Mouse (Mus musculus) heart, embryonic 12.5 days (tissue): ENCODE data around the gene Vcp. TPM values are rescaled to one million over a fixed set of nuclear protein-coding genes. Genes with fewer than 3 reads are reported as not detected.
A peak's percentile ranks its signal among the peaks of the same experiment; 100 is the strongest.
"Not testable (repeated sequence)": the region's sequence is repeated elsewhere in the genome, so short reads cannot be mapped to it uniquely, and the experiment has no call there.

Experiments used
- ATAC-seq: fragments of 200-750 bp; cut with Nextera tagmentation; 2 replicates; pipeline ENCODE4 v1.8.0; 2017; ENCODE audit warnings: moderate TSS enrichment, moderate library complexity; ENCODE audit not compliant: insufficient number of reproducible peaks, low FRiP score
- H3K27ac ChIP-seq: fragments of 300-500 bp; sonication (generic); 2 replicates; pipeline ENCODE4 v1.5.1; 2016; ENCODE audit warnings: mild to moderate bottlenecking, moderate library complexity; ENCODE audit not compliant: poor library complexity, severe bottlenecking
- H3K27me3 ChIP-seq: fragments of 300-500 bp; sonication (generic); replicated peaks from 2 replicates; pipeline ENCODE4 v1.6.1; 2016; ENCODE audit warnings: mild to moderate bottlenecking, moderate library complexity
- H3K36me3 ChIP-seq: fragments of 300-500 bp; sonication (generic); 2 replicates; pipeline ENCODE4 v1.6.1; 2016; ENCODE audit warnings: mild to moderate bottlenecking, moderate library complexity
- H3K4me1 ChIP-seq: fragments of 300-500 bp; sonication (generic); replicated peaks from 2 replicates; pipeline ENCODE4 v1.6.1; 2016; ENCODE audit warnings: mild to moderate bottlenecking
- H3K4me2 ChIP-seq: fragments of 300-500 bp; sonication (generic); 2 replicates; pipeline ENCODE4 v1.6.1; 2016; ENCODE audit warnings: mild to moderate bottlenecking, moderate library complexity
- H3K4me3 ChIP-seq: fragments of 300-500 bp; sonication (generic); 2 replicates; pipeline ENCODE4 v1.5.1; 2016; ENCODE audit warnings: mild to moderate bottlenecking
- H3K9ac ChIP-seq: fragments of 300-500 bp; sonication (generic); 2 replicates; pipeline ENCODE4 v1.6.1; 2016; ENCODE audit warnings: mild to moderate bottlenecking, moderate library complexity
- H3K9me3 ChIP-seq: fragments of 300-500 bp; sonication (generic); replicated peaks from 2 replicates; pipeline ENCODE4 v1.6.1; 2016; ENCODE audit warnings: mild to moderate bottlenecking, moderate library complexity
- WGBS: fragments of 180-500 bp; shearing (Covaris S2); methylation state at CpG from one replicate; pipeline ENCODE4 v1.1.7; 2016; 5-methylcytosine and 5-hydroxymethylcytosine counted together
- polyA plus RNA-seq: library from polyadenylated mRNA; unstranded; fragments of >200 nt; fragmentation: Nextera tagmentation; extraction: Ambion mirVana; gene quantifications from 2 replicates; pipeline ENCODE4 v1.2.1, GENCODE M21; 2016

Vcp gene
- polyA plus RNA-seq, 1 experiment from 2014 or later, result 568 TPM

DNA sequence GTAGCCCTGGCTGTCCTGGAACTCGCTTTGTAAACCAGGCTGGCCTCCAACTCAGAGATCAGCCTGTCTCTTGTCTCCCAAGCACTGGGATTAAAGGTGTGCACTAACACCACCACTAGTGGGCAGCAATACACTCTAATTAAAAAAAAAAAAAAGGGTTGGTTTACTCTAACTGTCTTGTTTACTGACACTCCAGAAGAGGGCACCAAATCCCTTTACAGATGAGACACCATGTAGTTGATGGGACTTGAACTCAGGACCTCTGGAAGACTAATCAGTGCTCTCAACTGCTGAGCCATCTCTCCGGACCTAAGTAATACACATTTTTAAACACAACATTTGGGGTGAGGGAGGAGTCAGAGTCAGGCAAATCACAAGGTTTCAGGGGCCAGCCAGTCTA, 5.5 kb upstream of the Vcp start:
- no peaks in the 10 kb centered on the region for H3K9me3 ChIP-seq
- peaks cover 10% of the 10 kb centered on the region for H3K4me1 ChIP-seq
- H3K4me2 ChIP-seq, result no peak overlapping the region
- no peak overlapping the region for H3K27ac ChIP-seq
- no peak overlapping the region for H3K4me3 ChIP-seq
- H3K36me3 ChIP-seq, result peaks cover 20% of the 10 kb centered on the region; the same call in 1 of the 2 replicates
- ATAC-seq, result no peak
- 54% methylated on average over 2 of the region's 2 CpGs for WGBS
- H3K27me3 ChIP-seq, result no peaks in the 10 kb centered on the region
- H3K9ac ChIP-seq, result no peak overlapping the region

DNA sequence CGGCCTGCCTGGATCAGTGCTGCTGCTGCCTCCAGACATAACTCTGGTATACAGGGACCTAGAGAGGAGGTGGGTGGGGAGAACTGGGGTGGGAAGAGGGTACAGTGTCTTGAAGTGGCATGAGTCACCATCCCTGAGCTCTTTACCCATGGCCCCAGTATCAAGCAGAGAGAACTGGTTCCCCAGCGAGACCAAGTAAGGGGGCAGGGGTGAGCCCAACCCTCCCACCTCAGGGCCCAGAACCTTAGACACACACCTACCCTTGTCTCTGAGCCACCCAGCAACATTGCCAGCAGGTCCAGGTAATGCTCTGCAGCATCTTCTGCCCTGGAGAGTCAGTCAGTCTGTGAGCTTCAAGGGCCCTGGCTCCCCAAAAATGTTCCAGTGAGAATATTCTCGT, 4.6 kb upstream of the Vcp start:
- Histone ChIP-seq H3K4me3 (no peak overlapping the region), H3K27me3 (no peaks in the 10 kb centered on the region)
- WGBS, result 95% methylated on average over 3 of the region's 3 CpGs

DNA sequence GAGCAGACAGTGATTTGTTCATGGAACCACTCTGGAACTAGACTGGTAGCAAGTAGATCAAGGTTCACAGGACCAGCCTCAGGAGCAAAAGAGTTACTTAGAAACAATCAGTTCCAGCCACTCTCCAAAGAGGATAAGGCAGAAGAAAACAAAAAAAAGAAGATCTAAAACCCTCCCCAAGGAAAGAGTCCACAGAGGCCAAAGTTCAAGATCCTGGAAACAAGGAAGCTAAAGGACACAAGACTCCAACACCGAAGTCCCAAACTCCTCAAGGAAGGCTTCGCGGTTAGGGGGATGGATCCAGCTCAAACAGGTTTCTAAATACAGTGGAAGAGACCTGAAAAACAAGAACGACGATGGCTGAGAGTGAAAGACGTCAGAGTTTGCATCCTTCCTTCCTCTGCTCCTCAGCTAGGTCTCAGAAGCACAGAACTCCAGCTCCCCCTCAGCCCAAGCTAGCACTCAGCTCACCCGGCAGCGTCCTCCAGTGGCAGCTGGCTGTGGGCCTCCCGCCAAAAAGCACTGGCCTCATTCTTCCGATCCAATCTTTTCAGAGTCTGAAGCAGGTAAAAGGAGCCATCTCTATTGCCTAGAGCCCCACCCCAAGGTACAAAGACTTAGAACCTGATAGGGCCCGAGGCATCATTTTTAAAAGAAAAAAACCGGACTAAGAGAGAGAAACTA, 2.6 kb upstream of the Vcp start:
- Histone ChIP-seq H3K4me2 (no peak overlapping the region), H3K27ac (no peak overlapping the region), H3K36me3 (peaks cover 20% of the 10 kb centered on the region; the same call in 1 of the 2 replicates), H3K9ac (no peak overlapping the region), H3K4me1 (peaks cover 9% of the 10 kb centered on the region), H3K9me3 (no peaks in the 10 kb centered on the region), H3K27me3 (no peaks in the 10 kb centered on the region), H3K4me3 (no peak overlapping the region)
- ATAC-seq, result no peak
- 75% methylated on average over 12 of the region's 12 CpGs for WGBS

More for the DNA sequence above, 4.6 kb upstream of the Vcp start:
- peaks cover 20% of the 10 kb centered on the region; the same call in 1 of the 2 replicates for H3K36me3 ChIP-seq
- H3K4me2 ChIP-seq, result no peak overlapping the region
- ATAC-seq, result no peak
- H3K4me1 ChIP-seq, result peaks cover 10% of the 10 kb centered on the region
- no peaks in the 10 kb centered on the region for H3K9me3 ChIP-seq
- no peak overlapping the region for H3K9ac ChIP-seq
- no peak overlapping the region for H3K27ac ChIP-seq

DNA sequence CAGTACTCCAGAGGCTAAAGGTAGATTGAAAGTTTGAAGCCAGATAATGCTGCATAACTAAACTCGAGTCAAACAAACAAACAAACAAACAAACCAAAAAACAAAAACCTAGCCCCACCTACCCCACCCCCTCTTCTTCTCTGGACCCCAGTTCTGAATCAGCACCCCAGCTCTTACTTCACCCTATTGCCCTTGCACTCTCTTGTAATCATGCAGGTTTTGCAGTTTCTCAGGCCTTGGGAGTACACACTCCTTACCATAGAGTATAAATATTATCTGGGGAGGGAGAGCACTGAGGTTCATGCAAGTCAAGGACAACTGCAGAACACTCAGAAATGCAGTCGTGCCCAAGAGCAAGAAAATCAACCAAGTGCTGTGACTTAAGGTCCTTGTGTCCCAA, 965 bp upstream of the Vcp start:
- Histone ChIP-seq H3K36me3 (peaks cover 12% of the 10 kb centered on the region; the same call in 1 of the 2 replicates), H3K9ac (no peak overlapping the region), H3K4me2 (no peak overlapping the region), H3K9me3 (no peaks in the 10 kb centered on the region), H3K4me1 (peaks cover 20% of the 10 kb centered on the region), H3K27me3 (no peaks in the 10 kb centered on the region), H3K4me3 (no peak overlapping the region), H3K27ac (no peak overlapping the region)
- WGBS, result 77% methylated on average over 2 of the region's 2 CpGs
- no peak for ATAC-seq

DNA sequence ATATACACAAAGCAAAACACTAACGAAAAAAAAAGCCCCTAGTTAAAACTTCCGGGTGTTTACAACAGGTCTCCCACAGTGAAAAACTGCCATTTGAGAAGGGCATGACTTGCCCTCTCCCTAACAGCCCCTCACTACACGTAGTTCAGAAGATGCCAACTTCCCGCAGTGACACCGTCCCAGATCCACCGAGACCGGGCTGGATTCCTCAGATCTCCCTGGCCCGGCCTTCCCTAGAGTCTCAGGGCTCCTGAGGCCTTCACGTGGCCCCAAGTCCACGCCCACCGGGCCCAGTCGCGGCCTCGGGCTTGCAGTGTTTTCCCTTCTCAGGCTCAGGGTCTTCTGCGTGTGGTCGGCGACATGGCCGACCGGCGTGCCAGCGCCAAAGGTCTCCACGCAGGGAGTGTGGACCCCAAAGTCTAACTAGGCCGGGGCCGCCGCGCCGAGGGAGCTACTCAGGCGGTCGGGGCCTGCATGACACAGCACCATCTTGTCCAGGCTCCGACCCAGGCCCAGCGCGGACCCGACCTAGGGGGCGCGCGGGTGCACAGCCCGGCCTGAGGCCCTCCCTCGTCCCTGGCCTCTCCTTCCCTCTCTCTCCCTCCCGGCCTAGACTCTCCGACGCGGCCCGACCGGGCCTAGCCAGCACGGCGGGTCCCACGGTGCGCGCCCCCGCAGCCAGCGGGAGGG, 711 bp downstream of the Vcp start:
- peaks cover 20% of the 10 kb centered on the region for H3K4me1 ChIP-seq
- H3K4me2 ChIP-seq, result peak overlapping the region; percentile 65
- ATAC-seq, result peak; percentile 90
- H3K27ac ChIP-seq, result peak overlapping the region; percentile 100
- no peaks in the 10 kb centered on the region for H3K9me3 ChIP-seq
- peaks cover 19% of the 10 kb centered on the region for H3K36me3 ChIP-seq
- peak overlapping the region; percentile 99 for H3K9ac ChIP-seq
- no peaks in the 10 kb centered on the region for H3K27me3 ChIP-seq
- under 1% methylated on average over 51 of the region's 51 CpGs for WGBS
- peak overlapping the region; percentile 97 for H3K4me3 ChIP-seq

DNA sequence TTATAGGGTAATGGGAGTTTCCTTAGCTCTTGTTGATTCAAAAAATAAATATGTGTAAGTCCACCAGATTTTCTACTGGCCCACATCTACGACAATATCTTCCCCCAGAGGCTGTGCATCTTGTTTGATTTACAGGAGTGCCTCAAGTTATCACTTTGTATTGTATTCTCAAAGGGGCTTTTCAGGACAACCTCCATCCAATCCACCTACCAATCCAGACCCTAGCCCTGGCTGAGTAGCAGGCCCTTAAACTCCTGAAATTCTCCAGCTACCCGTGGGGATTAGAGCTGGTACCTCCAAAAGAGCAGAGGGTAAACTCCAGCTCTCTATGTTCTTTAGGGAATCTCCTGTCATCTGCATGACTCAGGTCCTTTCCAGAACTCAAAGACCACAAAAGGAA, 2.3 kb downstream of the Vcp start:
- peak overlapping the region; percentile 83 for H3K27ac ChIP-seq
- peak overlapping the region; percentile 99 for H3K9ac ChIP-seq
- peaks cover 20% of the 10 kb centered on the region for H3K4me1 ChIP-seq
- no peaks in the 10 kb centered on the region for H3K9me3 ChIP-seq
- 46% methylated on average over 2 of the region's 2 CpGs for WGBS
- H3K4me2 ChIP-seq, result peak overlapping the region; percentile 65
- no peaks in the 10 kb centered on the region for H3K27me3 ChIP-seq
- H3K4me3 ChIP-seq, result peak overlapping the region; percentile 97
- no peak for ATAC-seq
- H3K36me3 ChIP-seq, result peaks cover 32% of the 10 kb centered on the region

DNA sequence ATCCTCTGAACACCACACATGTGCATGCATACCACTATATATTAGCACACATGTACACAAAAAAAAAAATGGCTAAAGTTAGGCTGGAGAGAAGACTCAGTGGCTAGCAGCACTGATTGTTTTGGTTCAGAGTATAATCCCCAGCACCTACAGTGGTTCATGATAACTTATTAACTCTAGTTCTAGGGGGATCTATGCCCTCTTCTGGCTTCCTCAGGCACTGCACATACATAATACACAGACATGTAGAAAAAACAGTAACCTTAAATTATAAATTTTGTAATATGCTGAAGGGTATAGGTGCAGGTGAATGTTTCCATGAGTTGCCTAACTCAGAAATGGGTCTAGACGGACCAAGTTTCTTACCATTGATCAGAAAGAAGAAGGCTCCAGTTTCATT, 12.0 kb downstream of the Vcp start:
- Histone ChIP-seq H3K9me3 (no peaks in the 10 kb centered on the region), H3K4me1 (no peaks in the 10 kb centered on the region), H3K27ac (no peak overlapping the region), H3K4me3 (no peak overlapping the region), H3K9ac (no peak overlapping the region), H3K27me3 (no peaks in the 10 kb centered on the region), H3K4me2 (no peak overlapping the region), H3K36me3 (peaks cover 98% of the 10 kb centered on the region)
- no peak for ATAC-seq
- WGBS, result 87% methylated on average over 1 of the region's 1 CpGs

DNA sequence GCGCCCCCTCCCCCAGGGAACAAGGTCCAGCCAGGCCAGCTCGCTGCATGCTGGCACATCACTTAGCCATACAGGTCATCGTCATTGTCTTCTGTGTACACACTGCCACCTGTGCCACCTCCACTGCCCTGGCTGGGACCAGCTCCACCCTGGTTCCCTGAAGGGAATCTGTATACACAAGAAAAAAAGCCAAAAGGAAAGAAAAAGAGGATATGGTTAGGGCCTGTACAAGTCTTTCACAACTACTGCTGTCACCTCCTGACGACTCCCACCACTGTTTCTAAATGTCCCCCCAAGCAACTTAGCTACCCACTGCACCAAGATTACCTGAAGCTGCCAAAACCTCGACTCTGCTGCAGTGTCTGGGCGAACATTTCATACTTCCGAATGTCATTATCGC, 19.8 kb downstream of the Vcp start:
- H3K9me3 ChIP-seq, H3K4me2 ChIP-seq, H3K27ac ChIP-seq, H3K4me3 ChIP-seq, H3K9ac ChIP-seq, ATAC-seq, H3K4me1 ChIP-seq, H3K27me3 ChIP-seq: not testable (repeated sequence)
- peaks cover 81% of the 10 kb centered on the region for H3K36me3 ChIP-seq
- 91% methylated on average over 8 of the region's 8 CpGs for WGBS

DNA sequence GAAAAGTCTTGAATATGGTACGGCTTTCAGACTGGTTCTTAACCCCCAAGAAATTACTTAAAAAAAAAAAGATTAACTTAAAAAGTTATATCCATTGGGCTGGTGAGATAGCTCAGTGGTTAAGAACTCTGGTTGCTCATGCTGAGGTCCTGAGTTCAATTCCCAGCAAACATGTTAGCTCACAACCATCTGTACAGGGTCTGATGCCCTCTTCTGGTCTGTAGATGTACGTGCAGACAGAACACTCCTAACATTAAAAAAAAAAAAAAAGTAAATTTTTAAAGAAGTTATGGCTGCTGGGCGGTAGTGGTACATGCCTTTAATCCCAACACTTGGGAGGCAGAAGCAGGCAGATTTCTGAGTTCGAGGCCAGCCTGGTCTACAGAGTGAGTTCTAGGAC, 22.2 kb downstream of the Vcp start:
- Histone ChIP-seq H3K4me3 (no peak overlapping the region), H3K36me3 (peaks cover 57% of the 10 kb centered on the region), H3K4me2 (no peak overlapping the region), H3K27ac (no peak overlapping the region), H3K9me3 (no peaks in the 10 kb centered on the region), H3K4me1 (peaks cover 16% of the 10 kb centered on the region), H3K27me3 (no peaks in the 10 kb centered on the region), H3K9ac (no peak overlapping the region)
- 93% methylated on average over 4 of the region's 4 CpGs for WGBS
- ATAC-seq, result no peak

DNA sequence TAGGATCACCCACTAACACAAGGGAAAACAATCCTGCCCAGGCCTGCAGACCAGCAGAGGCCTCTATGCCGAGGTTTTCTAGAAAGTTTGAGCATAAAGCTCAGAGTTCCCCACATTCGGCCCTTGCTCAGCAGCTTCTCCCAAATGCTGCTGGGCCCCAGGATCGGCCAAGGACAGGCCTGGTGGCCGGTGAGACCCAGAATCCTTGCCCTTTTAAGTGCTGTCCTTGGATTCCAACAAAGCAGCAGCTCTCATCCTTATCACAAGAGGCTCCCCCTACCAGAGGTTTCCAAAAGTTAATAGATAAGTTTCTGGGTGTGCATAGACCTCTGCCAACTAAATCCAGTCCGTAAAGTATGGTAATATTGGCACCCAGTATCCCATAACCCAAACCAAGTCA, 26.4 kb downstream of the Vcp start:
- no peak overlapping the region for H3K4me3 ChIP-seq
- no peak for ATAC-seq
- no peaks in the 10 kb centered on the region for H3K9me3 ChIP-seq
- H3K4me2 ChIP-seq, result no peak overlapping the region
- peaks cover 16% of the 10 kb centered on the region for H3K4me1 ChIP-seq
- peaks cover 21% of the 10 kb centered on the region for H3K36me3 ChIP-seq
- H3K27ac ChIP-seq, result peak overlapping the region; percentile 48; the same call in 1 of the 2 replicates
- no peak overlapping the region for H3K9ac ChIP-seq
- WGBS, result 38% methylated on average over 5 of the region's 5 CpGs
- H3K27me3 ChIP-seq, result no peaks in the 10 kb centered on the region

DNA sequence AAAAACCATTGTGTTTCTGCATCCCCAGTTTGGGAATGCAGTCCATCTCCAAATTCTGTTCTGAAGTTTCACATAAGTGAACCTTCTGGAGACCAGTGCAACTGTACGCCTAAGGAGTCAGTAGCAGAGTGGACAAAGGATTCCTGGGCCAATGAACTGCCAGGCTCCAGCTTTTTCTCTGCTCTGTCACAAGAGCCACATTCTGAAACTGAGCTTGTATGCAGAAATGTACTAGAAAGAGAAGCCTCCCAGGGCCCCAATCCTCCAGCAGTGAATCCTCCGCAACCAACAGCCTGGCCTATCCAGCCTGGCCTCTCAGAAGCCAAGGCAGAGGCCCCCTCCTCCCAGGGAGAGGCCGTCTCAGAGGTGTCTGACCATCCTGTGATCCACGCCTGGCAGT, 27.4 kb downstream of the Vcp start:
- no peaks in the 10 kb centered on the region for H3K9me3 ChIP-seq
- H3K27ac ChIP-seq, result no peak overlapping the region
- H3K9ac ChIP-seq, result no peak overlapping the region
- H3K4me2 ChIP-seq, result no peak overlapping the region
- no peak for ATAC-seq
- no peaks in the 10 kb centered on the region for H3K27me3 ChIP-seq
- peaks cover 16% of the 10 kb centered on the region for H3K4me1 ChIP-seq
- H3K36me3 ChIP-seq, result peaks cover 14% of the 10 kb centered on the region
- no peak overlapping the region for H3K4me3 ChIP-seq
- 66% methylated on average over 4 of the region's 4 CpGs for WGBS
